Mouse (Mus musculus) embryo, embryonic 10.5 days (tissue): ENCODE results near the gene Ttc25.
A peak's percentile ranks its signal among the peaks of the same experiment; 100 is the strongest.

ENCODE experiments used
- DNase-seq: peaks from one replicate; pipeline ENCODE4 v3.0.0-alpha.2; 2015; ENCODE audit warnings: low spot score

The Ttc25 gene

DNA sequence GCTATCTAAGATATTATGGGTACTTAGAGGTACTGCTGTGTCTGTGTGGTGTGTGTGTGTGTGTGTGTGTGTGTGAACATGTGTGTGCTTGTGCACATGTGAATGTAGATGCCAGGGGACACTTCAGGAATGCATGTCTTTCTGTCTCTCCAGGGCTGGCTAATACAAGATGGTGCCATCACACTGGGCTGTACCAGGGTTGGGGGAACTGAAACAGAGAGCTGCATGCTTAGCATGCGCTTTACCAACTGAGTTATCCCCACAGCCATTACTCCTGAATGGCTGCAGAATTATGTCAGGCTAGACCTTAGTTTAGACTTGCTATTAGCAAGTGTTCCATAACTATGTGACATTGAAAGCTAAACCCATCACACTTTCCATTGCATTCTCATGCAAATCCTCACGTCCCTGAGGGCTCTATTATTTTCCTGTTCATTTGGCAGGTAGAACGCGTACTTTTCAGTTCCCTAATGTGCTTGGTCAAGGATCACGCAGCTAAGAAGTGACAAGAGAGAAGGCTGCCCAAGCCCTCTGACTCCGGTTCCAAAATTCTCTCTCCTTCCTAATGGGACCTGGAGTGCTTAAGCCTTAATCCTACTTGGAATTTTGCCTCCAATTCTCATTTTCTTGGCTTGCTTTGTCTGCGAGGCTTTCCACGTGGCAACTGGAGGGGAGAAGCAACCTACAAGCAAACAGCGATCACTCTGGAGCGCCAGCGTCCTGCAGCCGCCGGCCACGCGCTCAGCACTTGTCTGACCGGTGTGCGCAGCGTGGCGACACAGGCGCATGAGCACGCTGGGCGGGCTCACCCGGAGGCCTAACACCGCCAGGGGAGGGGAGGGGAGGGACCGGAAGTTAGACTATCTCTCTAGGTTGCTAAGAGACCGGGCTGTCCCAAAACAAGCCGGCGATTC lies at the start of gene Ttc25:
Gene Ttc25, plus strand, starts transcription at position 776 of the 914 bp plus-strand sequence.
- DNase-seq: peak; percentile 97

- DNase-seq: no peak
Measured at GRCm38 (mm10) chr11:100500241-100500640, 45.2 kb upstream of the Ttc25 start.

GRCm38 (mm10) chr11:100500651-100501050 lies 44.8 kb upstream of the Ttc25 start:
- DNase-seq: no peak

DNA sequence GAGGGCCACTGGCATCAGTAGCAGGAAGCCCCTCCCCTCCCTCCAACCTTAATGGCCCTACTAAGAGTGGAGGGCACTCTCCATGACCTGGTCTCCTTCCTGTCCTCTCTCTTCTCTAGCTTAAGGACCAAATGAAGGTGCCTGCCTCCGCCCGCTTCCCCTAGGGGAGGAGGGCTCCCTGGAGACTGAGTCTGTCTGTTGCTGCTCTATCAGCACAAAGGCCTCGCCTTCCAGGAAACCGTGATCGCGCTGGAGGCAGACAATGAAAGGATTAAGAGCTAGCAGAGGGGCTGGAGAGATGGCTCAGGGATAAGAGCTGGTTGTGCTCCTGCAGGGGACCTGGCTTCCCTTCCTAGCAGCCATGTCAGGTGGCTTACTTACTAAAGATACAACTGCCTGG lies 44.1 kb upstream of the Ttc25 start:
- no peak for DNase-seq

DNA sequence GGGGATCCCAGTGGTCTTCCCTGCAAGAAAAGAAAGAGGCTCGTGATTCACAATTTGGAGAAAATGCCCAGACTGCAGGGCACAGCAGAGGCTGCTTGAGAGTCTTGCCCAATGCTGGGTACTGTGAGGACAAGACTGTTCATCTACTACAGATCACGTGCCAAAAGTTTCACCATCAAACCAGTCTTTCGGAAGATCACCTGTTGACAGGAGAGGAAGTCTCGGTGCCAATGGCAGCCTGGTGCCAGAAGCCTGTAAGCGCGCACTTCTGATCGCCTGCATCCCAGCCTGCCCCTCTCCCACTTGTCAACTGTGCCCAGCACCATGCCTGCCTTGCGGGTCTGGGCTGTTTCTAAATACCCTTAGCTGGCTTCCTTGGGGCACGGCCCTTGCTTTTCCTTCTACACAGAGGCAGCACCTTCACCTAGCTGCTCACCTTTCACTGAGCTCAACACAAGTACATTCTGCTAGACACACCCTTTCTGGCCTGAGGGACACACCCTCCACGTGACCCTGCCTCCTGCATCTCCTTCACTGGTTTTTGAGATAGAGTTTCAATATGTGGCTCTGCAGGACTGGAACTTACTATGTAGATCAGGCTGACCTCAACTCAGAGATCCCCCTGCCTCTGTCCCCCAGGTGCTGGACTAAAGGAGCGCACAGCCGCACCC lies 40.3 kb upstream of the Ttc25 start:
- no peak for DNase-seq

- DNase-seq: no peak
Measured at GRCm38 (mm10) chr11:100505997-100506396, 39.4 kb upstream of the Ttc25 start.

DNA sequence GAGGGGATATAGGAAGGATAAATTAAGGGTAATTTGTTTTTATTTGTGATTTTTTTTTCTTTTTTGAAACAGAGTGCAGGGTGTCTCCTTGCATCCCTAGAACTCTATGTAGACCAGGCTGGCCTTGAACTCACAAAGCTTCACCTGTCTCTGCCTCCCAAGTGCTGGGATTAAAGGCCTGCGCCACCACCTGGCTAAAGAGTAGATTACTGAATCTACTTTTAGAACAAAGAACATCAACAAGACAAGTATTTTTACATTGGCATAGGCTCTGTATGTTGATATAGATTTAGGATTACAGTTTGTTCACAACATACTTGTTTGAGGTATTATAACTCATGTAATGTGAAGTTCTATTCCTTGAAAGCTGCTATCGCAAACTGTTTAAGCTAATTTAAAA lies 34.9 kb upstream of the Ttc25 start:
- peak; percentile 26 for DNase-seq

GRCm38 (mm10) chr11:100512384-100512783 lies 33.0 kb upstream of the Ttc25 start:
- peak; percentile 42 for DNase-seq

DNA sequence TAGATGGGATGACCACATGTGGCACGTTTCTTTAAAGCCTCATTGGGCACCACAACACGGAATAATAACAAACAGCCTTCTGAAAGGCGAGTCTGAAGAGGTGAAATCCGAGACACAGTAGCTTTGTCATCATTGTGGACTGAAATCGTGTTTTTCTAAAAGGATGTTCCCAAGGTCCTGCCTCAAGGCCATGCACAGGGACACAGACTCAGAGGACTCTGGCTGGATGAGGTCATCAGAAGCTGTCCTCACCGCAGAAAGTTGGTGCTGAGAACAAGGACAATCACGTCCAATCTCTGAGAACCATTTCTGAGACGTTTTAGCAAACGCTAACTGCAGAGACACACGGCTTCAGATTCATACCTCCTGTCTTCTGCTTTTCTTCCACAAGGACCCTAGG lies 31.7 kb upstream of the Ttc25 start:
- DNase-seq: no peak

DNA sequence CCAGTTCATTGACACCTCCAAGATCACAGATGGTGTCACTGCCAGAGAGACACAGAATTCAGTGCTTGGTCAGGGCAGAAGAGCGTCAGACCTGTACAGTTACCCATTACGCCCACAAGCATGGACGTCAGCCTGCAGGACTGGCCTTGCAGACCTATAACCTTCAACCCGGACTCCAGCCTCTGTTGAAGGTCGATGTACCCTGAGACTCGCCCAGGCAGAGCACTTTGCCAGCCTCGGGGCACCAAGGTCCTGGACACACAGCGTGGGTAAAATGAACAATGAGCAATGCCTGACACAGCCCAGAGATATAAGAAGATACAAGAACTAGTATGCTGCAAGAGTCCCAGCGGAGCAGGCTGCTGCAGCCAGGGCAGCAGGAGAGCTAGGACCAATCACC lies 30.3 kb upstream of the Ttc25 start:
- no peak for DNase-seq

DNA sequence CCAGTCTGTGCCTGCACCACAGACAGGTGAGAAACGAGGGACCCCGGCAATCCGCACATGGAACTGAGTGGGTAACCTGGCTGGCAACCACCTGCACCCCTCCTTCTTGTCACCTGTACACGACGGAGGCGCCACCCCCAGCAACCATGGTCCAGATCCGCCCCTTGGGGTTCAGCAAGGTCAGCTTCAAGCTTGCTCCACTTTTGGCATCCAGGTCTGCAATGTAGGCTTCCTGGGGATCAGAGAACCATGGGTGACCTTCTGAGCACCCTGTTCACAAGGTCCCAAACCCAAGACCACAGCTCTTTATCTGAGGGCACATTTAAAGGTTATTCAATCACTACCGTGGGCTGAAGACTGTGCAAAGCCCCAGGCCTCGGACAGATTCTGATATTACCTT lies 29.6 kb upstream of the Ttc25 start:
- no peak for DNase-seq

- DNase-seq: no peak
Measured at GRCm38 (mm10) chr11:100516291-100516690, 29.1 kb upstream of the Ttc25 start.

GRCm38 (mm10) chr11:100518188-100518591 lies 27.2 kb upstream of the Ttc25 start:
- no peak for DNase-seq

- DNase-seq: no peak
Measured at GRCm38 (mm10) chr11:100519188-100519587, 26.2 kb upstream of the Ttc25 start.

DNA sequence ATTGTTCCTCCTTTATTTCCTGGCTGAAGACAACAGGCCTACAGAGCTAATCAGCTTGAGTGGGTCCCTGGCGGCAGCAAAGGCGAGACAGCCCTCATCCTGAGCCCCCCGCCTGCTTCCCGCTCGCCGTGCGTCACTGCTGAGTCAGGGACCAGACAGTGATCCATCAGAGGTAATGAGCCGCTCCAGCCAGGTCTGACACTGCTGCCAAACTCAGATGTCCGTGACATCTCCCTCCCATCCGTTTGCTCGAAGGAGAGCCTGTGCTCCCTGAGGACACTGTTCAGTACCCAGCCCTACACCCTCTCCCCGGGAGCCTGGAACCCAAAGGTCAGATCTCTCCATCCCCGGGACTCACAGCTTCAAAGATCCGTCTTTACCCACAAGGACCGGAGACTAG lies 24.6 kb upstream of the Ttc25 start:
- DNase-seq: no peak

DNA sequence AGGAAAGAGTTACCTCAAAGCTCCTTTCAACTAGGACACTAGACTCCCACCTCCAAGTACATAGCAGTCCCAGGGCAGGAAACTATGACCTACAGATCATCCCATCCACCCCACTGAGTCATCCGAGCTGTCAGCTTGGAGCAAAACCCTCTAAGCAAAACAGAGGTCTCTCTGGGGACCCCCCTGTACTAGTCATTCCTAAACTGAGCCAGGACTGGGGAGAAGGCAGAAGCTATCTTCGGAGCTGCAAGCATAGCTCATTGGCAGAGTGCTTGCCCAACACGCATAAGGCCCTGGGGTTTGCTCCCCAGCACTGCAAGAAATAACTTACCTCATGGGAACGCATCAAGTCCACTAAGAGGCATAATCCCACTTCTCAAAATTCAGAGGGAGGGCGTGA lies 21.0 kb upstream of the Ttc25 start:
- no peak for DNase-seq

DNA sequence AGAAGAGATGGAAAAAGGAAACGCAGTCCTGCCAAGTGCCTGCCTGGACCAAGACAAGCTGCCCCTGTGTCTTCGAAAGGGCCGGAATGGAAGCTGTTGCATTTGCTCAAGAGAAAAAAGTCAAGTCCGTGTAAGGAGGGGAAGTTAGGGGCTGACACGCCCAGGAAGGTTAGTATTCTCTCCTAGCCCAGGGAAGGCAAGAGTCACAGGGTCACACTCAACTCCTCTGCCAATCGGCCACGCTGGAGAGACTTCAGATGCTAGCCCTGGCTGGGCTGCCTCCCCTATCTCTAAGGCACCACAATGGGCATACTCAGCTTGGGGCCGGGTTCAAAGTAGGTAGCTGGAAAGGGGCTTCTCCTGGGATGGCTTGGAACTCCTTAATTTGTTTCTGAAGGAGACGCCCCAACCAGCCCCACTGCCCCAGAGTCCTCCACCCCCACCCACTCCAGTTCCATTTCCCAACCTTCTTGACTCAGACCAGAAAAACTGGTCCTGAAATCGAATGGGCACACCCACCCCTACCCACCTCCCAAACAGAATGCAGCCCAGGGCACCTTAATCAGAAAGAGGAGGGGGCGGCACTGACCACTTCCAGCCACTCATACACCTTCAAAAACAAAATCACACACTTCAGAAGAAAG lies 20.3 kb upstream of the Ttc25 start:
- DNase-seq: no peak

GRCm38 (mm10) chr11:100526052-100526816 lies 19.2 kb upstream of the Ttc25 start:
- DNase-seq: peak; percentile 67

- DNase-seq: peak; percentile 75
Measured at GRCm38 (mm10) chr11:100527066-100527457, 18.3 kb upstream of the Ttc25 start.

DNA sequence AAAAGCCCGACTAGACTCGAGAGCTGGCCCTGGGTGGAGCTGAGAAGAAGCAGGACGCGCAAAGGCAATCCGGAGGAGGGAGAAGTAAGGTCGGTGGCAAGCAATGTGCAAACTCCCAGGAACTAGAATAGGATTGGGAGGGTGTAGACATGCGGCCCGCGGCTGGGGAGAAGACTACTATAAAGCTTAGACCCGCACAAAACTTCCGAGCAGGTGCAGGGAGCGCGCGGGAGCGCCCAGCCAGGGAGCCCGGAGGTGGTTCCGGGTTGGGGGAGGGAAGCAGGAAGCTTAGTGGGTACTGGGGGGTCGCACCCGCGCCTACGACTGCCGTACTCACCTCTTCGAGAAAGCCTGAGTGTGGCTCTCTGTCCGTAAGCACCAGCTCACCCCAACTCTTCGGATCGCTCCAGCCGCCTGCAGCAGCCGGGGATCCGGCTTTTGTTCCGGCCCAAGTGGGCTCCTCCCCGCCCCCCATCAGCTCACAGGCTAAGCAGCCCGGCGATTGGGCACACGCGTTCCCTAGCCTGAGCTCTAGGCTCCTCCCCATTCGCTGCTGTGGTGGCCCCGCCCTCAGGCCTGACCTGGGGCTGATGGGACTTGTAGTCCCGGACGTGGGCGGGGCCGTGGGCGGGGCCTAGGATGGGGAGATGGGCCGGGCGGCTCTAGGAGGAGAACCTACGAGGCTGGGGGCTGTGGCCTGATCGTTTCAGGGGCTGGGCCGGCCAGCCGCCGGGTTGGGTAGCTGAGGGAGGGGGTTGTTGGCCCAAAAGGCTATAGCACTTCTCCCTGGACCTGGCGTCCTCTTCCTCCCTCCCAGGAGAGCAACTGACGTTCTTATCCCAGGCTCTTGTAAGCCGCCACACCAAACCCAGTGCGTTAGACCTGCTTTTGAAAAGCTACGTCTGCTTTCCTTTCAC lies 17.7 kb upstream of the Ttc25 start, which contains the start of gene Acly:
Gene Acly, minus strand, starts transcription at position 543 of the 917 bp plus-strand sequence.
- DNase-seq: peak; percentile 100
